Mouse (Mus musculus) bone marrow, adult 2 months (tissue): ENCODE results near the gene Rhbdf2.

Experiments used
- CTCF ChIP-seq: fragments of 200-500 bp; IDR thresholded peaks from 2 replicates; pipeline ENCODE4 v1.5.1; 2011; ENCODE audit warnings: low read length, control low read depth; ENCODE audit not compliant: control insufficient read depth, insufficient read depth
- POLR2A ChIP-seq: fragments of 200-500 bp; IDR thresholded peaks from 2 replicates; pipeline ENCODE4 v1.6.1; 2011; ENCODE audit warnings: low read depth, mild to moderate bottlenecking, control low read depth, low read length, borderline replicate concordance; ENCODE audit not compliant: control insufficient read depth

GRCm38 (mm10) chr11:116653709-116654221 lies 26.9 kb upstream of the Rhbdf2 start:
- TF ChIP-seq CTCF (no peak), POLR2A (0 out of 2 replicates have a peak, but pooled peaks have one; percentile 13)
